Mouse (Mus musculus): ENCODE measurements at regions not wholly inside any gene's neighbourhood (a gene's known extent, or its start where the extent isn't known, plus 50 kb on each side); places are given as distances from the start of the nearest gene placed in this dataset.

- no peak for DNase-seq
Observed at GRCm38 (mm10) chr17:92900056-92900455, 298.8 kb upstream of the Adcyap1 start.

DNA sequence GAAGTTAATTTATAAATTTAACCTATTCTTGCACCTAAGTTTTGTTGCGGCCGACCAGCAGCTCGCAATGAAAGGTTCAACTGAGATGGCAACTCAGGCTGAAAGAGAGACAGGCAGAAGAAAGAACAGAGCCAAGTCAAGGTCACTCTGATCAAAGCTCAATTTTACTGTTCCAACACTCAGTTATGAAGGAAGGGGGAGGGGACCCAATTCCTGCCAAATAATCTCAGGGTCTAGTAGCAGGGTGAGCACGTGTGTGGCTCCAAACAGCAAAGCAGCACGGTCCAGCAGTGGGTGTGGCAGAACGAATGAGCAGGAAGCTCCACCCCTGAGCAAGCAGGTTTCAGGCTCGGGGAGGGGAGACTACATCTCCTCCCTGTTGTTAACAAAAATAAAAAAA is 258.3 kb upstream of the Adcyap1 start:
- DNase-seq = peak; percentile 18
